Mouse (Mus musculus): ENCODE measurements around the gene Clpp.

DNA sequence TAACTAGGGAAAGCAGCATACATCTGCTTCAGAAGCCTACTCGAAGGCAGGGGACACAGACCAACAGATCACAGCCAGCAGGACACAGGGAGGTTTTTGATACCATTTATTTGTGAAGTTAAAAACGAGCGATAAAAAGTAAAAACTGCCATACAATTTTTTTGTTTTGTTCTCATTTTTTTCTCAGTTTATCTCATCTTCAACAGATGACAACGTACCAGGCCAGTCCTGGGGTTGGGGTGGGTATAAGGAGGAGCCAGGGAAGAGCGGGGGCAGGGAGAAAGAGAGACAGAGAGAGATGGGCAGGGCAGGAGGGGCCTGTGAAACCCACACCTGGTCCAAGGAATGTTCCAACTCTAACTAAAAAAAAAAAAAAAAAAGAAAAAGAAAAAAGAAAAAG is 30.9 kb downstream of the Clpp start:
- no peak for TF ChIP-seq POLR2A (IDR thresholded peaks at IDR 0.05; ENCODE audit: borderline replicate concordance, extremely low read depth, insufficient read depth, insufficient read length, poor library complexity, severe bottlenecking)
- no peak for TF ChIP-seq CTCF (IDR thresholded peaks at IDR 0.05; ENCODE audit: borderline replicate concordance, extremely low read depth, insufficient read depth, insufficient read length)

All from brain, embryonic 14.5 days (tissue).